Mouse (Mus musculus) liver, adult 10 weeks (tissue): ENCODE data around the gene Hmx3. TPM values are rescaled to one million over a fixed set of nuclear protein-coding genes. Genes with fewer than 3 reads are reported as not detected.

ENCODE experiments used
- polyA plus RNA-seq: library from polyadenylated mRNA; stranded (reverse); fragments of 350-450 nt; fragmentation: Illumina TruSeq; extraction: RNeasy Lipid Tissue Mini Kit (QIAGEN cat#74804); gene quantifications from one replicate; pipeline ENCODE4 v1.2.3, GENCODE M21; 2014; ENCODE audit warnings: low read depth, low replicate concordance

The Hmx3 gene
- polyA plus RNA-seq: not detected

GRCm38 (mm10) chr7:131542115-131542871 lies at the start of gene Hmx3:
Gene Hmx3, plus strand, starts transcription at chr7:131542867.

DNA sequence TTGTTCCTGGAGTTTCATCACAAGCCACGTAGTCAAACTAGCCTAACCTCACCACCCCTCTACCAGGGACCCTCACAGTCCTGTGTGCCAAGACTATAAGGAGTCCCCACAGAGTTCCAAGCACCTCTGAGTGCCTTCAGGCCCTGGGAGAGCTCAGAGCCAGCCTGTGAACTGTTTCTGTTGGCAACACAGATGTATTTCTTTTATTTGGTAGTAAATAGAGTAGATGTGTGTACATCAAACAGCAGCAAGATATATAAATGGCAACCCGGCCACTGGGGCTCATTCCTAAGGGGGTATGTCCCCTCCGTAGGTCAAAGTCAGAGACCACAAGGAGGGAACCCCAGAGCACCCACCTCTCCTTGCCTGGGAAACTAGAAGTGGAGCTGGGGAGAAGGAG lies 5.8 kb downstream of the Hmx3 start, which contains the start of gene Hmx2:
Hmx2 (plus strand) TSS at position 301 of the 400 bp plus-strand sequence.

DNA sequence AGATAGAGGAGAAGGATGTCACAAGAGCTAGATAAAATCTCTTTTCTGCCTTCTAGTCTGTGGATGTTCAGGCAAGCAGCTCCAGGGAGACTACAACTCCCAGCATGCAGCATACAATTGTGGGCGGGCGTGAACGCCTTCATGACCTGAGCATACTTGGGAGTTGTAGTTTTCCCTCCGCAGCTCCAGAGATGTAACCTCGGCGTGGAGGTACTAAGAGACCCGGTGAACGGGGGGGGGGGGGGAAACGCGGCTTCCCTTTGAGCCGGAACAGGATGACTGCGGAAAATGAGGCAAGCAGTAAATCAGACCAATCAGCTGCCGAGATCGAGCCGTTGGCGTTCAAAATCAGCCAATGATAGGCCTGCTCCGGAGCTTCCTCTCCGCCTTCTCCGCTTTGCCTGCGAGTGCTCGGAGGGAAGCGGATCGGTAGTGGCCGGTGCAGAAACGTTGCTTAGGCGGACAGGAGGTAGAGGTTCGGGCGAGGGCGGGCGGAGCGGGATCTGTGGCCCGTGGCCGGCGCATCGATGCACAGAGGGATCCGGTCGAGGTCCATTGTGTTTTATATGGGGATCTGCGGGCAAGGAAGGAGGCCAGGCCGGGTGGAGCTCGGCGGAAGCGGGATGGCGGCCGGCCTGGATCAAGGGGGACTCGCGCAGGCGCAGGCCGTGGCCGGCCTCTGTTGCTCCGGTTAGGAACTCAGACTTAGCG lies 17.5 kb downstream of the Hmx3 start, which contains the start of gene Bub3:
Bub3 (plus strand) TSS at position 237 of the 711 bp plus-strand sequence.

Other genes with a start within 250 kb of the Hmx3 start
- gene Cuzd1, start 220.6 kb upstream of the Hmx3 start, polyA plus RNA-seq: not detected
- not detected for gene Fam24b, start 213.4 kb upstream of the Hmx3 start, polyA plus RNA-seq
- not detected for gene Fam24a, start 209.0 kb upstream of the Hmx3 start, polyA plus RNA-seq
- gene 2310057M21Rik, start 180.1 kb upstream of the Hmx3 start, polyA plus RNA-seq: 1.7 TPM
- 19.0 TPM for gene Pstk, start 171.7 kb upstream of the Hmx3 start, polyA plus RNA-seq
- gene Ikzf5, start 132.3 kb upstream of the Hmx3 start, polyA plus RNA-seq: 8.8 TPM
- 305 TPM for gene Acadsb, start 132.3 kb upstream of the Hmx3 start, polyA plus RNA-seq
- gene Hmx2, start 5.9 kb downstream of the Hmx3 start, polyA plus RNA-seq: not detected
- gene Bub3, start 17.4 kb downstream of the Hmx3 start, polyA plus RNA-seq: 11.5 TPM